Mouse (Mus musculus) ovary, adult 18-20 months (tissue): ENCODE results near the gene Gm7030.
"Not testable (repeated sequence)": the region's sequence is repeated elsewhere in the genome, so short reads cannot be mapped to it uniquely, and the experiment has no call there.

Experiments
- DNase-seq: peaks from one replicate; pipeline ENCODE4 v3.0.0; 2022; ENCODE audit warnings: low spot score, mixed read lengths

Gene Gm7030

DNA sequence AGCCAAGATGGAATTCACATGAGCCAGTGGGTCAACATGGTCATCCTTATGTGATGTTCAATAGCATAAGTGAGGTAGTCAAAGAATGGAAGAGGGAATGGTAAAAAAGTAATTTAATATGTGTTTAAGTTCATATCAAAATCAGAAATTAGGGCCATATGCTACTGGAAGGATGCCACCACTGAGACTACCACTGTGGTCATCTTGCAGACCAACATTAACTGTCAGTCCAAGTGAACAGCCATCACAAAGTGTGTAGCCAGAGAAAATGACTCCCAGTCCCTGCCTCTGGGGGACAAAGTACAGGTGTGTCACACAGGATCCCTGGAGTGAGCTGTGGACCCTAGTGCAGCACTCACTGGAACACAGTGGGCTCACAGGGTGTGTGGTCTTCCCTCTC lies 47.3 kb downstream of the Gm7030 start:
- DNase-seq, result not testable (repeated sequence)

DNA sequence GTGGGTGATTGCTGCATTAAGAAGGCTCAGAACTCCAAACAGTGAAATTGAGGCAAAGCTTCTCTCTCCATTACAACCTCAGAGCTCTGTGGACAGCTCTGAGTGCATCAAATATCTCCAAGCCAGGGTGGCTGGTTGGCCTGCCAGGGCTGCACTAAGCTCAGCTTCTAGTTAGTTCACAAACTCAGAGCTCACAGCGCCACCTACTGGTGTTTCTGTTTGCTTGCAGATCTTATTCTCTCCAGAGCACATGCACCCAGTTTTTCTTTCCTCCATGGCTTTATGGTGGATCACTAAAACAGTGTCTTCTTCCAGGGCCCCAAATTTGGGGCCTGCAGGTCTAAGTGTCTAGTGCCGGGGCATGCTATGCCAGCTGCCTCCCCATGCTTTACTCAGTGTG lies 68.4 kb downstream of the Gm7030 start:
- DNase-seq, result peak; percentile 71
